Mouse (Mus musculus) mouse trophoblast stem cell (cell line): ENCODE results near the gene Plagl1.

ENCODE experiments used
- in situ Hi-C, 2 experiments: fragments of 300-500 bp; cut with MseI, MboI; formaldehyde crosslinking; loops; 2 replicates in 1 of 2; 3 replicates in 1 of 2; pipeline ENCODE4 v1.15.1; 2025

The Plagl1 gene

GRCm38 (mm10) chr10:13135276-13135675, 75.0 kb downstream of the Plagl1 start:
- in situ Hi-C loops = no loop called here

GRCm38 (mm10) chr10:13135751-13136150, 75.4 kb downstream of the Plagl1 start:
- in situ Hi-C loops = no loop called here

GRCm38 (mm10) chr10:13137906-13138305, 77.6 kb downstream of the Plagl1 start:
- in situ Hi-C loops = no loop called here

DNA sequence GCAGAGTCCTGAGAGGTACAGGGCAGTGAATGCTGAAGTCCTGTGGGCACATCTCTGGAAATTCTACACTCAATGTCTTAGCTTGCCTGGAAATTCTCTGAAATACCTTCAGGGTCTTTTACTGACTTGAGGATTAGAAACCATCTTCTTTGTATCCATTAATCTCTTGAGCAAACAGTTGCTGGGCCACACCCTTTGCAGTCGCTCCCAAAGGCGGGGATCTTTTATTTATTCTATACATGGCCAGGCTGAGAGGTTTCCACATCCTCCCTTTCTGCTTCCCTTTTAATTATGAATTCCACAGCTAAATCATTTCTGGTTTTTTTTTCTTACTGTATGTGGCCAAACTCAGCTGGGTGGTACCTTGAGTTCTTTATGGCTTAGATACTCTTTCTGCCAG, 80.1 kb downstream of the Plagl1 start:
- in situ Hi-C loops = no loop called here

- in situ Hi-C loops = no loop called here
Measured at GRCm38 (mm10) chr10:13150435-13150834, 90.1 kb downstream of the Plagl1 start.

DNA sequence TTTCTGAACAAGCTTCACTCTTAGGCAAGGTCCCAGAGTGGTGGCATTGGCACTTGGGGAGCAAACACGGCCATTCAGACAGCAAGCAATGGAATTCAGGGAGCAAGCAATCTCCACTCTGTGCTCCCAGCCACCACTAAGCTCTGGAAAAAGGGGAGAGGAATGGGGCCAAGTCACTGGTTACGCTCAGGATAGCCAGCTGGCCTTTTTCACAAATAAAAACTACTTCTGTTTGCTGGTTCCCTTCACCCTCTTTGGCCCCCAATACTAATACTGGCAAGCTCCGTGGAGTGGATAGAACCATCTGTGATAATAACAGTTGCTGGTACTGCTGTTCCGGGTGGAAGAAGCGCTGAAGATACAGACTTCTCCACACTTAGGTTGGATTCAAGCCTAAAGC, 91.0 kb downstream of the Plagl1 start:
- in situ Hi-C loops = no loop called here

- in situ Hi-C loops = no loop called here
Measured at GRCm38 (mm10) chr10:13152811-13153364, 92.6 kb downstream of the Plagl1 start.

GRCm38 (mm10) chr10:13155377-13155776, 95.1 kb downstream of the Plagl1 start:
- in situ Hi-C loops = no loop called here

DNA sequence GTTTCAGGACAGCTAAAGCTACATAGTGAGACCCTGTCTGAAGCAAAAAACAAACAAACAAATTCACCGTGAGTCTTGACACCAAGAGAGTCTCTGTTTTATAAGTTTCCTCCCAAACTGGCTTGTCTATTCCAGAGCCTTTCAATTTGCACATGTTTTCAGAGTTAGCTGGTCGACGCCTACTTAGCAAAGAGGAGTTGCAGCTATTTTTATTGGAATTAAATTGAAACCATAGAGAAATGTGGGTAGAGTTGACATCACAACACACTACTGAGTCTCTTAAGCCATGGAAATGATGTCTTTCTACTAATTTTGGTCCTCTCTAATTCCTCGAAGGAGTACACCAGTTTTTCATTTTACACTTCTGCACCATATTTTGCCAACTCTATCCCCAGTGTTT, 100.6 kb downstream of the Plagl1 start:
- in situ Hi-C loops = no loop called here

- in situ Hi-C loops = no loop called here
Measured at GRCm38 (mm10) chr10:13162031-13162430, 101.7 kb downstream of the Plagl1 start.

DNA sequence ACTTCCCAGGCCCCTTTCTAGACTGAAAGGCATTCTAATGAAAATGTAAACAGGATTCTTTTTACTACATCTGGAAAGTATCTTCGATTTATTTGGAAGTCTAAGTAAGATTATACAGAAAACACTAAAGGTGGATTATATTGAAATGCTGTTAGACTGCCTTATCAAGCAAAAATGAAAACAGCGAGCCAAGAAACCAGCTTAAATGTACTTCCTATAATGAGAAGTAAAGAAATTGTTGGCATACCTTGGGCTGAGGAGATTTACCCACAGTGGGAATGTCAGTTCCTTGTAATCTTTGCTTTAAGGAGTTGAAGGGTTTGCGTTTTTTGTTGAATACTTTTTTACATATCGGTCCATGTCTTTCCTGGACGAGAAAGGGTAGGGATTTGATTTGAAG, 108.2 kb downstream of the Plagl1 start:
- in situ Hi-C loops = no loop called here

DNA sequence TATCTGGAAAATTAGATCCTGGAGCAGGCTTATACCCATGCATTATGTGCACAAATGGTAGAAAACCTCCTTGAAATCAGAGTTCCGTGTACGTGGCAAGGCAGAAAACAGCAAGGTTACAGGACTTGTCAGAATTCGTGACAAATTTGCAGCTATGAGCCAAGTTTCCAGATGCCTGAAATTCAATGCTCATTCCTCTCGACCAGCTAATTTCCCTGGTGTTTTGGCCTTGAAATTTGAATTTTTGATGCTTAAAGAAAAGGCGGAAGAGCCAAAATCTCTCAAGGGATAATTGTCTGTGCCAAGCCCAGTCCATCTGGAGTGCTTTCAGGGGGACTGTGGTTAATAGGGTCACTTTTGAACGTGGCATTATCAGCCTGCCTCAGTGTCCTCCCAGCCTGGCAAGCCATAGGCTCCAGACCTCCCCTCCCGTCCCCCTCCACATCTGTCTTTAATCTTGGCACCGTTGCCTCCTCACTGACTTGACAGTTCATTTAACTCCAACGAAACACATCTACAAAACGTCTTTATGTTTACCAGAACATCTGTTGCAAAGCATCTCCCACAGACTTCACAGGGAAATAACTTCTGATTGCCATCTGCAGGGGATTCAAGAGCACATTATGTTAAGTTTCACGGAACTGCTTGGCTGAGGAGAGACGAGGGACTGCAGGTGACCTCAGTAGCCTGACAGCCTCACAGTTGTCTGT, 110.6 kb downstream of the Plagl1 start:
- in situ Hi-C loops = no loop called here

DNA sequence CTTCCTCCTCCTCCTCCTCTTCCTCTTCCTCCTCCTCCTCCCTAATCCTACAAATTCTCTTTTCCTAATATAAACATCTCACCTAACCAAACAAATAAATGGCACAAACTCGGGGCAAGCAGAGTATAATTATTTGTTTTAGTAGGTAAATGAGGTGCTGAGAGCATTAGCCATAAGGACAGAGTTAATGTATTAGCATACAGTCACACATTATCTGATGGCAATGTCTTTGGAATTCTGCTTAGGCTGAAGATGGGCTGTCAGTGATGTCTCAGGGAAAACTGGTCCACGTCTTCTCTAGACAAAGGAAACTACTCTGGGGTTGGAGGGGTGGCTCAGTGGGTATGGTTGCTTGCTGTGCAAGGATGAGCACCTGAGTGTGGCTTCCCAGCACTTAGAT, 111.2 kb downstream of the Plagl1 start:
- in situ Hi-C loops = no loop called here

DNA sequence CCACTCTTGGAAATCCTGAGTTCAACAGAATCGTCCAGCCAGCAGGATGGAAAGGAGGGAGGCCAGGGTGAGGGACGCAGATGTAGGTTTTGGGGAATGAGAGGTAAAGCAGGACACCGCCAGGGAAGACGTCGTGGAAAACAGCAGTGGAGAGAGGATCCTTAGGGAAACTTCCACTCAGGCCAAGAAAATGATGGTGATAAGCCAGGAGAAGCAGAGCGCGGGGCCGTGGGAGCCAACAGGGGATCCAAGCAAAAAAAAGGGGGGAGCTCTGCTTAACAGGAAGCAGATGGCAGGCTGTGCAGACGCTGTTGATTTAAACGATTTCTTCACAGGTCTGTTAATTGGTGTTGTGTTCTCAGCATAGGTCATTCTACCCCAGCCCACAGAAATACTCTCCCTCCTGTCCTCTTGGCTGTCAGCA, 112.5 kb downstream of the Plagl1 start:
- in situ Hi-C loops = no loop called here

GRCm38 (mm10) chr10:13175866-13176265, 115.6 kb downstream of the Plagl1 start:
- in situ Hi-C loops = no loop called here

- in situ Hi-C loops = no loop called here
Measured at GRCm38 (mm10) chr10:13177973-13178624, 117.8 kb downstream of the Plagl1 start, which contains the start of gene Zc2hc1b. Gene Zc2hc1b (minus strand): TSS chr10:13178023.

GRCm38 (mm10) chr10:13180211-13180610, 119.9 kb downstream of the Plagl1 start:
- in situ Hi-C loops = no loop called here
